Mouse (Mus musculus) frontal cortex, adult 2 months (tissue): ENCODE data around the gene Gm11563. TPM values are rescaled to one million over a fixed set of nuclear protein-coding genes. Genes with fewer than 3 reads are reported as not detected.
"Not testable (repeated sequence)": the region's sequence is repeated elsewhere in the genome, so short reads cannot be mapped to it uniquely, and the experiment has no call there.

Experiments
- DNase-seq, 2 experiments: peaks; one replicate each; pipeline ENCODE4 v3.0.0; 2022; ENCODE audit warnings: low spot score in 1 of 2; ENCODE audit errors: extremely low spot score in 1 of 2
- polyA plus RNA-seq: library from polyadenylated mRNA; depleted of rRNA; stranded (reverse); fragments of >200 nt; gene quantifications from 2 replicates; pipeline ENCODE4 v1.2.3, GENCODE M21; 2012; rRNA removed

Gm11563 gene
- not detected in 2 replicates for polyA plus RNA-seq

GRCm38 (mm10) chr11:99658467-99659010 lies at the start of gene Gm11563:
Gm11563 (minus strand) TSS chr11:99658960.
- not testable (repeated sequence) for DNase-seq

- DNase-seq: no peak
Observed at GRCm38 (mm10) chr11:99690463-99690862, 31.7 kb upstream of the Gm11563 start, which contains the start of gene Gm14190. Gm14190 (minus strand) TSS chr11:99690740.

- not testable (repeated sequence) for DNase-seq
Observed at GRCm38 (mm10) chr11:99685235-99685634, 26.5 kb upstream of the Gm11563 start.

DNA sequence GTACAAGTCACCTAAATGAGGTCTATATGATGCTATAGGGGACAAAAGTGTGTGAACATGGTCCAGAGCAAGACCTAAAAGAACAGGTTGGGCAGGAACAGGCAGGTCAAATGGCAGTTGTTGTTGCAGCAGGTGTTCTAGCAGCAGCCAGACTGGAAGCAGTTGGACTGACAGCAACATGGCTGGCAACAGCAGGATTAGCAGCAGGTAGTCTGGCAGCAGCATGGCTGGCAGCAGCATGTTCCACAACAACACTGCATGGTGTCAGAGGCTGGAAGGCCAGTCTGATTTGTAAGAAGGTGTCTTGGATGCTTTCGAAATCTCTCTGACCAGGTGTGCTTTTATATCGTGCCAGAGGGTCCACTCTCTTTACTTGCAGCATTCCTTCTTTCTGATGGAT lies 24.7 kb upstream of the Gm11563 start:
- DNase-seq: no peak

- DNase-seq: no peak
Observed at GRCm38 (mm10) chr11:99665860-99666259, 7.1 kb upstream of the Gm11563 start, which contains the start of gene Krtap4-6. Krtap4-6 (minus strand) TSS chr11:99665960.

DNA sequence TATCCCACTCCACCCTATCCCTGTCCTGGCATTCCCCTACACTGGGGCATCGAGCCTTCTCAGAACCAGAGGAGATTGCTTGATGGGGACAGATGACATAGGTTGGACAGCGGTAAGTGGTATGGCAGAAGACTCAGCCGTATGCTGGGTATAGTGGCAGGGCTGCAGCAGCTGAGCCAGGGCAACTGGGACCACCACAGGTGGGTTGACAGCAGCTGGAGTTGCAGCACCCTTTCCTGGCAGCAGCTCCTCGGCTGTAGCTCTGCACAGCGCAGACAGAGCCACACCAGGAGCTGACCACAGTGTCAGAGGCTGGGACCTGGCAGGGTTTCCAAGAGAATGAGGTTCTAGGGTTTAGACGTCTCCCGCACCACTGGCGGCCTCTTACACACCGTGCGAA lies 4.0 kb upstream of the Gm11563 start:
- DNase-seq: no peak

DNA sequence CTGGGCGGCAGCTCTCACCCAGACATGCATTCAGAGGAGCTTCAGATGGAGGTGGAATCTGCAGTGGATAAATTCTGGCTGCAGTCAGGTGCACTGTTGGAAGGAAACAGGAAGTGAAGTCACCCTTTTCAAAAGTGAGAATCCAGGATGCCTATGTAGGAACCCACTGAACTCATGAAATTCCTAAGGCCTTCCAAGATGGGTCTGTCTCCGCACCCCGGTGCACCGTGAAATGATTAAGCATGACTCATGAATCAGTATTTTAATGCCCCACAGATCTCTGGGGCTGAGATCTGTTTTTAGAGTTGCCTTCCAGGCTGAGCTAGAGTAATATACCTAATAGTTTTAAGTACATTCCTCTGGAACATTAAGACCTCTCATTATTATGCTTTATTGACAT lies 496 bp upstream of the Gm11563 start:
- no peak for DNase-seq

GRCm38 (mm10) chr11:99657051-99657450 lies 1.7 kb downstream of the Gm11563 start:
- DNase-seq: no peak

- no peak for DNase-seq
Observed at GRCm38 (mm10) chr11:99650136-99650535, 8.6 kb downstream of the Gm11563 start, which contains the start of gene Gm11555. Gm11555 (minus strand) TSS chr11:99650236.

DNA sequence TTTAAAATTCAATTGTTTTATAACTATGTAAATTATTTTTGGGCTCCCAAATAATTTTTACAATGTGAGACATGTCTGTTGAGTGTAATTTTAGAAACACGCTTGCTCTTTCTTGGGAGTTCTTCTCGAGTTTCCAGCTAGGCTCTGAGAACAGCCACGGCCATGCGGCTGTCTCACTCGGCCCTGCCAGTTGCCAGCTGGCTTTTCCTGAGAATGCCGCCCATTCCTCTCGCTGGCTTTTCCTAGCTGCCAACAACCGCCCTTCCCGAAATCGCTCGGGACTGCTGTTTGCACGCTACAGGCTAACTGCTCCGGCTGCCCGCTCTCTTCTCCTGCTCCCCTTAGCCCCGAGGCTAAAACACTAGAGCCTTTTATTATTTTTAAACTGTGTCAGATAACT lies 12.3 kb downstream of the Gm11563 start:
- DNase-seq: peak in 1 of 2 experiments; percentile 42

GRCm38 (mm10) chr11:99644351-99644750 lies 14.4 kb downstream of the Gm11563 start:
- DNase-seq: no peak

GRCm38 (mm10) chr11:99643635-99644139 lies 15.1 kb downstream of the Gm11563 start, which contains the start of gene Krtap4-7:
Krtap4-7 (minus strand) TSS chr11:99644089.
- DNase-seq: not testable (repeated sequence)

DNA sequence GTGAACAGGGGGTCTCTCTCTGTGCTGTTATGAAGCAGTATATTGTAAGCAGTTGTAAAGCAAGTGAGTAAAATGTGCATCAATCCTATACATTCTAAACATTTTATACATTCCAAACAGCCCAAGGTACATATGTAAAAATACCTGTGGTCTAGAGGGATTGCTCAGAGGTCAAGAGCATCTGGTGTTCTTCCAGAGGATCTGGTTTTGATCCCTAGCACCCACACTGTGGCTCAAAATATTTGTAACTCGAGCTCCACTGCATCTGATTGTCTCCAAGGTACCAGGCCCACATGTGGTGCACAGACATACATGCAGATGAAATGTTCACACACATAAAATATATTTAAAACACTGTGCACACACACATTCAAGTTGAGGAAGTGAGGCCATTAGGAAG lies 17.8 kb downstream of the Gm11563 start:
- no peak for DNase-seq

DNA sequence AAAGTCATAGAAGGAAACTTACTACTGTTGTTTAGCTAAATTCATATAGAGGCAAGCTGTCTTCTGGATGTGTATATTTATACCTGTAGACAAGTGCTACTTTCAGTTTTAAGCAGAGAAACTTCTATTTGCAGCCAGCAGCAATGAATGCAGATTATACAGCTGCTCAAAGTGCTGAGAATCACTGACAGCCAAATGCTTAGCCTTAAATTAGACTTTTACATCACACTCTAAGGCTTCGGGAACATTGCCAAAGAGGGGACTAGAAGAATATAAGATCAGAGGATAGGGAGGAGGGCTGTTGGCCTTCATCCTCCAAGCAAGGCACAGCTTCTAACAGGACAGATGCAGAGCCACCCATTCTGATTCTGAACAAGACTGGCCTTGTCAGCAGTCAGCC lies 21.7 kb downstream of the Gm11563 start:
- peak; percentile 3 to 42 for DNase-seq

DNA sequence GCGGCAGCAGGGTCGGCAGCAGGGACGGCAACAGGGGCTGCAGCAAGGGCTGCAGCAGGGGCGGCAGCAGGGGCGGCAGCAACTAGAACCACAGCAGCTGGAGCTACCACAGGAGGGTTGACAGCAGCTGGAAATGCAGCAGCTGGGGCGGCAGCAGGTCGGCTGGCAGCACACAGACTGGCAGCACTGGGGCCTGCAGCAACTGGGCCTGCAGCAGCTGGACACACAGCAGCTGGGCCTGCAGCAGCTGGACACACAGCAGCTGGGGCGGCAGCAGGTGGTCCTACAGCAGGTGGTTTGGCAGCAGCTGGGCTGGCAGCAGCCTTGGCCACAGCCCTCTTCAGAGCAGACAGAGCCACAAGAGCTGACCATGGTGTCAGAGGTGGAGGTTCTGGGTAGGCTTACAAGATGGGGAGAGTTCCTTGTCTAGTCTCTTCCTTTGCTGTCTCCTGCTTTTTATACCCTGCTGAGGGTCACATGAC lies 24.1 kb downstream of the Gm11563 start, which contains the start of gene Krtap4-2:
TSS of gene Krtap4-2 (minus strand) at position 432 of the 482 bp plus-strand sequence.
- DNase-seq: no peak

DNA sequence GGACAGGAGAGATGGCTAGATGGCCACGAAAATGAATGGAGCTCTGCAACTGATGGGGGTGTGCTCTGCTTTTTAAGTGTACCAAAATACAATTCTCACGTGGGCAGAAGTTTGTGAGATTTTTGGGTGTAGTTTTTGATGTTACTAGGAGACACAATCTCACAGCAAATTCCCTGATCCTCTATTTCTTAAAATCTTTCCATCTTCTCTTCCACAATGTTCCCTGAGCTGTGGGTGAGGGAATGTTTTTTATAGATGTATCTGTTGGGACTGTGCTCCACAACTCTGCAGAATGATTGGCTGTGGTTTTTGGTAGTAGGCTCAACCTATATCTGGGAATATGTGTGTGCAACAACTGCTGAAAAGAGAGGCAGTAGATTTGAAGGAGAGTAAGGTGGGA lies 25.5 kb downstream of the Gm11563 start:
- DNase-seq: peak; percentile 25 to 61

GRCm38 (mm10) chr11:99630890-99631289 lies 27.9 kb downstream of the Gm11563 start:
- DNase-seq: no peak

- DNase-seq: no peak
Observed at GRCm38 (mm10) chr11:99628138-99628537, 30.6 kb downstream of the Gm11563 start, which contains the start of gene Krtap4-1. Krtap4-1 (minus strand) TSS chr11:99628238.

DNA sequence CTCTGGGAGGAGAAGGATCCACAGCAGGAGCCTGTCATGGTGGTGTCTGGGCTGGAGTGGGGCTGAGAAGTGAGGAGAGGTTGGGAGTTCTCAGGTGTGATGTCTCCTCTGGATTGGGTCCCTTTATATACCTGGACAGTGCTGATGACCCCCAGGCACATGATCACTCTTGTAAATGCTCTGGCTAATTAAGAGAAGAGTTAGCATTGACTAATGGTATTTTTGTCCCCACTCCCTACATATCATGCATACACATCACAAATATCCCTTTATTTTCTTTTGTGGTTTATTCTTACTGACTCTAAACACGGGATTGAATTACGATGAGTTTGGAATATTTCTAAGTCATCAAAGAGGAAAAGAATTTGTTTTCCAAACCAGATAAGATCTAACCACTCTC lies 38.4 kb downstream of the Gm11563 start, which contains the start of gene Gm11562:
TSS of gene Gm11562 (minus strand) at position 101 of the 400 bp plus-strand sequence.
- no peak for DNase-seq

DNA sequence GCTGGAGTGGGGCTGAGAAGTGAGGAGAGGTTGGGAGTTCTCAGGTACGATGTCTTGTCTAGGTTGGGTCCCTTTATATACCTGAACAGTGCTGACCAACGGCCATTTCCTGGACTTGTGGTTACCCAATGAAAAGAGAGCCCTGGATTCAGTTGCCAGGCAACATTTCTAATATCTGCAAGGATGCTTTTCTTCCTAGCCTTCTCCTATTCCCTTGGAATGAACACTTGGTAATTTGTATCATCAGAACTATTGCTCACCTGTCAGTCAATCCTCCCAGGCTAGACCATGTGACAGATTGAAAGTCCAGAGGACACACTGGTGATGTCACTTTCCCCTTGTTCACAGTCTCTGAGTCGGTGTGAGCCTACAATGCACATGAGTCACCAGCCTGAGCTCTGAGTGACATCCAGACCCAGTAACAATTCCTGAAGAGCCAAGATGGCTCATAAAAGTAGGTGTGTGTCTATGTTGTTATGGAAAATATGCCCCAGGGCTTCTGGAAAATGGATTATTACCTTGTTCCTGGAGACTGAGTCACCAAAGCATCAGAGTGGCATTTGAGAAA lies 43.9 kb downstream of the Gm11563 start, which contains the start of gene Krtap2-4:
TSS of gene Krtap2-4 (minus strand) at position 51 of the 568 bp plus-strand sequence.
- DNase-seq: no peak

GRCm38 (mm10) chr11:99610089-99610488 lies 48.7 kb downstream of the Gm11563 start, which contains the start of gene Gm11937:
Gm11937 (minus strand) TSS chr11:99610189.
- not testable (repeated sequence) for DNase-seq
